Mouse (Mus musculus) small intestine, adult 2 months (tissue): ENCODE results near the gene Nol10.

Source experiments
- CTCF ChIP-seq: fragments of 200-500 bp; IDR thresholded peaks from 2 replicates; pipeline ENCODE4 v1.5.1; 2012; ENCODE audit warnings: low read depth, mild to moderate bottlenecking, control low read depth, inconsistent platforms, low read length, moderate library complexity, mixed read lengths; ENCODE audit not compliant: insufficient replicate concordance, insufficient read length; ENCODE audit errors: extremely low read depth
- POLR2A ChIP-seq: fragments of 200-500 bp; IDR thresholded peaks from 2 replicates; pipeline ENCODE4 v1.6.1; 2012; ENCODE audit warnings: low read depth, mild to moderate bottlenecking, control low read depth, inconsistent platforms, low read length, moderate library complexity

GRCm38 (mm10) chr12:17329259-17329658, 19.0 kb upstream of the Nol10 start, which contains the start of gene Atp6v1c2:
- TF ChIP-seq CTCF (no peak), POLR2A (no peak)
